Mouse (Mus musculus) adipocyte (in vitro differentiated cells): ENCODE data around the gene Tec.

ENCODE experiments used
- DNase-seq: peaks from one replicate; pipeline ENCODE4 v3.0.0-alpha.2; 2016; ENCODE audit warnings: low spot score

Tec gene

GRCm38 (mm10) chr5:72891534-72891933 is 23.3 kb upstream of the Tec start:
- DNase-seq: peak; percentile 65

- DNase-seq: no peak
Observed at GRCm38 (mm10) chr5:72888260-72888659, 20.0 kb upstream of the Tec start.

GRCm38 (mm10) chr5:72886458-72887222 is 18.4 kb upstream of the Tec start:
- DNase-seq: no peak

GRCm38 (mm10) chr5:72883706-72884105 is 15.4 kb upstream of the Tec start:
- DNase-seq: peak; percentile 69

GRCm38 (mm10) chr5:72882412-72882765 is 14.1 kb upstream of the Tec start:
- peak; percentile 39 for DNase-seq

GRCm38 (mm10) chr5:72881748-72882411 is 13.6 kb upstream of the Tec start:
- no peak for DNase-seq

- DNase-seq: no peak
Observed at GRCm38 (mm10) chr5:72879736-72880135, 11.5 kb upstream of the Tec start.

- DNase-seq: no peak
Observed at GRCm38 (mm10) chr5:72871114-72871513, 2.8 kb upstream of the Tec start.

GRCm38 (mm10) chr5:72869779-72870608 is 1.7 kb upstream of the Tec start:
- DNase-seq: no peak

GRCm38 (mm10) chr5:72867036-72867672 is 1.1 kb downstream of the Tec start:
- DNase-seq: no peak

- no peak for DNase-seq
Observed at GRCm38 (mm10) chr5:72866260-72866905, 1.9 kb downstream of the Tec start.

- no peak for DNase-seq
Observed at GRCm38 (mm10) chr5:72864654-72865178, 3.6 kb downstream of the Tec start.

- no peak for DNase-seq
Observed at GRCm38 (mm10) chr5:72863166-72863565, 5.1 kb downstream of the Tec start.

GRCm38 (mm10) chr5:72861726-72862385 is 6.4 kb downstream of the Tec start:
- no peak for DNase-seq

GRCm38 (mm10) chr5:72860899-72861298 is 7.4 kb downstream of the Tec start:
- no peak for DNase-seq

- DNase-seq: no peak
Observed at GRCm38 (mm10) chr5:72858306-72858705, 10.0 kb downstream of the Tec start.

GRCm38 (mm10) chr5:72857756-72858155 is 10.5 kb downstream of the Tec start:
- DNase-seq: peak; percentile 32

GRCm38 (mm10) chr5:72856255-72856878 is 11.9 kb downstream of the Tec start:
- no peak for DNase-seq

- DNase-seq: peak; percentile 94
Observed at GRCm38 (mm10) chr5:72855685-72856124, 12.6 kb downstream of the Tec start.
